27 mouse cellular contexts compared by ENCODE assay signal in genomic region chr9:79816464-79816863, GRCm38 (mm10). TPM values are rescaled to one million over a fixed set of nuclear protein-coding genes. Genes with fewer than 3 reads are reported as not detected.
DNase-seq lines count a peak whose midpoint lies in the region; ATAC-seq and TF ChIP-seq lines count a peak whose summit lies in the region.
"Had no signal": no experiment of that assay in that cellular context is flagged by ENCODE, and none has a peak within 500 bp of the region (broad histone marks: within the 10 kb centered on the region; RNA-seq: fewer than 3 reads in every experiment).

No protein-coding gene starts in this region.

- no peaks in the 10 kb centered on the region for H3K27me3 ChIP-seq in spleen, adult 2 months (ENCODE audit: control insufficient read depth, insufficient read depth, low read length)
- H3K27me3 ChIP-seq in forebrain, embryonic 12.5 days: no peaks in the 10 kb centered on the region
- no peaks in the 10 kb centered on the region for H3K27me3 ChIP-seq in kidney, adult 2 months (replicated peaks; ENCODE audit: control insufficient read depth, insufficient read depth, low read length)
- H3K27me3 ChIP-seq: CH12.LX; forebrain, embryonic 13.5 days; heart, embryonic 13.5 days; neural tube, embryonic 15.5 days; stomach, embryonic 15.5 days had no signal

- 20% methylated on average over 5 of the region's 5 CpGs for WGBS in spleen, adult 2 months
- 91% methylated on average over 5 of the region's 5 CpGs for whole genome bisulfite sequencing in forebrain, embryonic 12.5 days
- WGBS in kidney, adult 2 months: 89% methylated on average over 5 of the region's 5 CpGs

- no peak for TF ChIP-seq POLR2A in spleen, adult 2 months (IDR thresholded peaks at IDR 0.05; ENCODE audit: low read depth, low read length)
- no peak for TF ChIP-seq POLR2A in kidney, adult 2 months (IDR thresholded peaks at IDR 0.05; ENCODE audit: low read depth, low read length)

- peak; percentile 80 for ATAC-seq in granulocyte monocyte progenitor cell, adult 5-6 weeks (replicated peaks; ENCODE audit: poor library complexity, severe bottlenecking)
- peak; percentile 83 for ATAC-seq in megakaryocyte progenitor cell, adult 5-6 weeks (replicated peaks; ENCODE audit: poor library complexity)
- no peak for ATAC-seq in forebrain, embryonic 12.5 days (ENCODE audit: low FRiP score)
- ATAC-seq: forebrain, embryonic 13.5 days; hindbrain, embryonic 16.5 days; lung, postnatal 0 days had no signal

- DNase-seq in spleen, adult 2 months (ENCODE audit: low read depth in 1 of 2, low spot score in 2 of 2): no peak
- DNase-seq in spleen, postnatal 4 days (ENCODE audit: low spot score in 2 of 2): no peak
- no peak for DNase-seq in gastrocnemius, postnatal 4 days (ENCODE audit: low spot score in 2 of 2)
- DNase-seq in urinary bladder, postnatal 10 days (ENCODE audit: low spot score): no peak
- DNase-seq in kidney, adult 2 months: no peak
- DNase-seq: adrenal gland, adult 8-10 months; cerebellum, adult 11 months; cerebellum, adult 9-11 months; gastrocnemius, postnatal 25 days; heart, adult 2 months; heart, postnatal 10 days; kidney, adult 18-20 months; kidney, postnatal 36 days; lung, adult 18-20 months; lung, postnatal 4 days; midbrain, embryonic 14.5 days had no signal

- no peak for TF ChIP-seq CTCF in spleen, adult 2 months (IDR thresholded peaks at IDR 0.05; ENCODE audit: extremely low read depth, insufficient read depth, insufficient read length, insufficient replicate concordance)
- TF ChIP-seq CTCF in kidney, adult 2 months (conservative IDR thresholded peaks at IDR 0.05; ENCODE audit: insufficient read depth, insufficient read length, low read depth, low read length): no peak

- H3K4me1 ChIP-seq in spleen, adult 2 months (ENCODE audit: control insufficient read depth, insufficient read depth, insufficient read length): peaks cover 9% of the 10 kb centered on the region; the same call in 1 of the 2 replicates
- no peaks in the 10 kb centered on the region for H3K4me1 ChIP-seq in forebrain, embryonic 12.5 days
- no peaks in the 10 kb centered on the region for H3K4me1 ChIP-seq in kidney, adult 2 months (ENCODE audit: control insufficient read depth, insufficient read depth, low read length)
- H3K4me1 ChIP-seq: forebrain, embryonic 13.5 days; heart, embryonic 13.5 days; neural tube, embryonic 15.5 days; stomach, embryonic 15.5 days had no signal

- H3K9ac ChIP-seq in forebrain, embryonic 12.5 days: no peak overlapping the region
- H3K9ac ChIP-seq: forebrain, embryonic 13.5 days; heart, embryonic 13.5 days; neural tube, embryonic 15.5 days; stomach, embryonic 15.5 days had no signal

- 0 out of 2 replicates have a peak overlapping the region, but pooled peaks have one; percentile 14 for H3K27ac ChIP-seq in spleen, adult 2 months (ENCODE audit: insufficient read depth, low read length)
- no peak overlapping the region for H3K27ac ChIP-seq in forebrain, embryonic 12.5 days
- H3K27ac ChIP-seq in kidney, adult 2 months (ENCODE audit: insufficient read depth, low read depth, low read length): no peak overlapping the region
- H3K27ac ChIP-seq: forebrain, embryonic 13.5 days; heart, adult 2 months; heart, embryonic 13.5 days; layer of hippocampus, adult 2 months; neural tube, embryonic 15.5 days; stomach, embryonic 15.5 days had no signal

- peaks cover 10% of the 10 kb centered on the region; the same call in 1 of the 2 replicates for H3K9me3 ChIP-seq in forebrain, embryonic 12.5 days
- H3K9me3 ChIP-seq: forebrain, embryonic 13.5 days; heart, embryonic 13.5 days; neural tube, embryonic 15.5 days; stomach, embryonic 15.5 days had no signal

- no peak overlapping the region for H3K4me3 ChIP-seq in spleen, adult 2 months (ENCODE audit: extremely low read depth, insufficient read depth, insufficient read length)
- no peak overlapping the region for H3K4me3 ChIP-seq in forebrain, embryonic 12.5 days (replicated peaks)
- no peak overlapping the region for H3K4me3 ChIP-seq in kidney, adult 2 months (ENCODE audit: insufficient read depth, low read depth, low read length)
- H3K4me3 ChIP-seq: forebrain, embryonic 13.5 days; heart, adult 2 months; heart, embryonic 13.5 days; layer of hippocampus, adult 2 months; neural tube, embryonic 15.5 days; stomach, embryonic 15.5 days had no signal

- no peaks in the 10 kb centered on the region for H3K36me3 ChIP-seq in spleen, adult 2 months (ENCODE audit: control insufficient read depth, insufficient read depth, low read length)
- peaks cover 31% of the 10 kb centered on the region for H3K36me3 ChIP-seq in forebrain, embryonic 12.5 days (replicated peaks)
- H3K36me3 ChIP-seq in kidney, adult 2 months (ENCODE audit: control insufficient read depth, insufficient read depth, low read length): no peaks in the 10 kb centered on the region
- H3K36me3 ChIP-seq: stomach, embryonic 15.5 days had no signal

- no peak overlapping the region for H3K4me2 ChIP-seq in forebrain, embryonic 12.5 days
- H3K4me2 ChIP-seq: forebrain, embryonic 13.5 days; heart, embryonic 13.5 days; neural tube, embryonic 15.5 days; stomach, embryonic 15.5 days had no signal

RNA-seq across cellular contexts. Expression of gene Tmem30a, which starts 23.2 kb away (rescaled TPM):
- polyA plus RNA-seq in spleen, adult 2 months (2012; rRNA removed): 23.0 and 40.0 TPM in 2 replicates
- total RNA-seq in granulocyte monocyte progenitor cell, adult 5-6 weeks (2014; fragmentation: Nextera tagmentation): 68.6 and 72.5 TPM in 2 replicates
- total RNA-seq in granulocyte monocyte progenitor cell, adult 5-6 weeks (2017): 91.9 and 115 TPM in 2 replicates
- 77.2 and 89.3 TPM in 2 replicates for total RNA-seq in megakaryocyte progenitor cell, adult 5-6 weeks (2015)
- 78.9 and 95.5 TPM in 2 replicates for total RNA-seq in megakaryocyte progenitor cell, adult 5-6 weeks (2017)
- polyA plus RNA-seq in forebrain, embryonic 12.5 days (2016; fragmentation: Nextera tagmentation; extraction: Ambion mirVana): 87.5 and 88.1 TPM in 2 replicates
- 10 to 100 TPM; 44.8 to 47.5 TPM for total RNA-seq in gastrocnemius, postnatal 4 days (2021)
- polyA plus RNA-seq in kidney, adult 2 months (2012; rRNA removed): 39.7 and 53.7 TPM in 2 replicates

RNA-seq across cellular contexts. Expression of gene Cox7a2, which starts 56.8 kb away (rescaled TPM):
- 38.5 and 54.2 TPM in 2 replicates for polyA plus RNA-seq in spleen, adult 2 months (2012; rRNA removed)
- total RNA-seq in granulocyte monocyte progenitor cell, adult 5-6 weeks (2014; fragmentation: Nextera tagmentation): 515 and 743 TPM in 2 replicates
- 166 and 202 TPM in 2 replicates for total RNA-seq in granulocyte monocyte progenitor cell, adult 5-6 weeks (2017)
- total RNA-seq in megakaryocyte progenitor cell, adult 5-6 weeks (2015): 482 and 517 TPM in 2 replicates
- total RNA-seq in megakaryocyte progenitor cell, adult 5-6 weeks (2017): 92.4 and 175 TPM in 2 replicates
- 610 and 612 TPM in 2 replicates for polyA plus RNA-seq in forebrain, embryonic 12.5 days (2016; fragmentation: Nextera tagmentation; extraction: Ambion mirVana)
- 100 to 1,000 TPM; 481 to 525 TPM for total RNA-seq in gastrocnemius, postnatal 4 days (2021)
- polyA plus RNA-seq in kidney, adult 2 months (2012; rRNA removed): 508 and 670 TPM in 2 replicates
